Mouse (Mus musculus) gastrocnemius, postnatal 4 days (tissue): ENCODE measurements around the gene Nmnat3. TPM values are rescaled to one million over a fixed set of nuclear protein-coding genes. Genes with fewer than 3 reads are reported as not detected.
"Not testable (repeated sequence)": the region's sequence is repeated elsewhere in the genome, so short reads cannot be mapped to it uniquely, and the experiment has no call there.

ENCODE experiments used
- DNase-seq, 2 experiments: peaks; one replicate each; pipeline ENCODE4 v3.0.0; 2021 to 2022; ENCODE audit warnings: low spot score in 2 of 2, mixed read lengths in 2 of 2
- long read RNA-seq, 2 experiments: library from polyadenylated mRNA; stranded (forward); transcript quantifications; one replicate each; pipeline ENCODE4 v2.0.0; 2021
- total RNA-seq, 2 experiments: library from RNA; stranded (reverse); gene quantifications; 2 replicates each; pipeline ENCODE4 v1.2.3; 2021

The Nmnat3 gene
- 1 to 10 TPM; 5.8 to 7.3 TPM for total RNA-seq
- long read RNA-seq, experiment 1, transcript Nmnat3-201 (5 exons, 2,166 nt) = major isoform, 5 of 11 reads
- long read RNA-seq, experiment 1, partial matches to known transcripts = 0 of 11 reads
- long read RNA-seq, experiment 1, other reads (novel, unspliced or antisense) = 6 of 11 reads
- long read RNA-seq, experiment 2, transcript Nmnat3-201 (5 exons, 2,166 nt) = major isoform, 5 of 13 reads
- long read RNA-seq, experiment 2, partial matches to known transcripts = 0 of 13 reads
- long read RNA-seq, experiment 2, other reads (novel, unspliced or antisense) = 8 of 13 reads

DNA sequence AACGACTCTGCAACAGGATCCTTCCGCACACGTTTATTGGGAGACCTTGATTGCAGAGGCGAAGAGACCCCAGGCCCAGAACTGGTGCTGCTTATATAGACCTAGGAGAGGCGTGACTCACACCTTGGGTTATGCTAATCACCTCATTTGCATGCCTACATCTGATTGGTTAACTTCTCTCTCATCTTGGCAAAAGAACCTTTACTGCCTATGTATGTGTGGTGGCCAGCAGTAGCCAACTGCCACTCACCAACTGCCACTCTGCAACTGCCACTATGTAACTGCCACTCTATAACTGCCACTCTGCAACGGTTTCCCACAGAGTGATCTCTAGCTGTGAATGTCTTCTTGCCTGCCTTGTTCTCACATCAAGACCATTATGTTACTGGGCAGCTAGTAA lies at the start of gene Nmnat3:
TSS of gene Nmnat3 (plus strand) at position 301 of the 400 bp plus-strand sequence.
- not testable (repeated sequence) for DNase-seq

DNA sequence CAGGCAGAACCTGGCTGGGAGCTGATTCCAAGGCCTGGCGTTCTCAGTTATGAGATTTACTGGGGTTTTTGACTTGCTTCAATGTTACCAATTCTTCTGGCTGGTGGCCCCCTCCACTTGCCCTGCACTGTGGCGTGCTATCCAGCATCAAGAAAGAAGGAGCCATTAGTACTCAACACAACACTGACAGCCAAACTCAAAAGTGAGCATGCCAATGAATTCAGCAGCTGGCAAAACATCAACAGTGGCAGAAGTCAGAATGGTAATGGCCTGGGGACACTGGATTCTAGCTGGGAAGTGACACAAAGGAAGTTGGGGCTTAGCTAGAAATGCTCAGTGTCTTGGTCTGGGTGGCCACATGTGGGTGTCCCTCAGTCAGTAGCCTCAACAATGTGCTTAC lies 43.8 kb upstream of the Nmnat3 start:
- no peak for DNase-seq

DNA sequence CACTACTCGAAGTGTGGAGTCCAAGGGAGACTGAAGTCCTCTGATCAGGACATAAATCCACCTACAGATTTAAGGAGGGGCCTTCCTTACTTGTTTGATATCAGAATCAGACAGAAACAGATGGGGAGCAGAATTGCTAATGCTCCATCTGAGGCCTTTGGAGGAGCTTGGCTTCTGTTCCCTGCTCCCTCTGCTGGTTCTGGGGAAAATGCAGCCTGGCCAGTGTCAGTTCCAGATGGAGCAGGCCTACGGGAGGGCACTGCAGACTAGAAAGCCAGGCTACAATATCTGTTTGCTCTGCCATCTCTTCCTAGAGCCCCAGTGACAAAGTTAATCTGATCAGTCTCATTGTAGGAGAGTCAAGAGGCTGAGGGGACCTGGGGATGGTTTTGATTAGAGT lies 43.0 kb upstream of the Nmnat3 start:
- no peak for DNase-seq

DNA sequence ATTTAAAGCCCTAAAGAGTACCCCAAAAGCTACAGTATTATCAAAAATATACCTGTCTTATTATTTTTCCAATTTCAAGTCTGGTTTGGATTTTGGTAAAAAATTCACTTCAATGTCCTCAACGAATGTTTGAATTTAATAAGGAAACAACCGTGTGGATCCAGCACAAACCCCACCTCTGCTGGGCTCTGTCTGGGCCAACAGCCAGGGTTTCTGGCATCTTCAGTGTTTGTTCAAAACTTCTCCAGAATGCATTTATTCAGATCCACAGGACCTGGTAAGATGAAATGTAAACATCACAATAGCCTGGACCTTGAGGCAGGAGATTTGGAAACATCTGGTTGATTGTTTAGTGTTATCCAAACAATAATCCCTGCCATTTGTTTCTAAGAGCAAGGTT lies 42.0 kb upstream of the Nmnat3 start:
- DNase-seq = no peak

DNA sequence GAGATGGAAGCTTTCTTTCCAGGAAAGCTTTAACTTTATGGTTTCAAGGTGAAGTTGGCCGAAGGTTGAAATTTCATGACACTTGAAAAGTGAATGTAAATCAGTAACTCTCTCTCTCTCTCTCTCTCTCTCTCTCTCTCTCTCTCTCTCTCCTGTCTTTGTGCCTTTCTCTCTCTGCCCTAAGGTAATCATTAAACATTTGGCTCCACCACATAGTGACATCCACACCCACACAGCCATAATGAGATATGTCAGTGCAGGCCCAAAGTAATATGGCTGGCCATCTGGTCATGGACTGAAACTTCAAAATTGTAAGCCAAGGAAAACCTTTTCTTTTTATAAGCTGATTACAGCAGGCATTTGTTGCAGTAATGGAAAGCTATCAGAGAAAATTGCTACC lies 40.9 kb upstream of the Nmnat3 start:
- DNase-seq = no peak

DNA sequence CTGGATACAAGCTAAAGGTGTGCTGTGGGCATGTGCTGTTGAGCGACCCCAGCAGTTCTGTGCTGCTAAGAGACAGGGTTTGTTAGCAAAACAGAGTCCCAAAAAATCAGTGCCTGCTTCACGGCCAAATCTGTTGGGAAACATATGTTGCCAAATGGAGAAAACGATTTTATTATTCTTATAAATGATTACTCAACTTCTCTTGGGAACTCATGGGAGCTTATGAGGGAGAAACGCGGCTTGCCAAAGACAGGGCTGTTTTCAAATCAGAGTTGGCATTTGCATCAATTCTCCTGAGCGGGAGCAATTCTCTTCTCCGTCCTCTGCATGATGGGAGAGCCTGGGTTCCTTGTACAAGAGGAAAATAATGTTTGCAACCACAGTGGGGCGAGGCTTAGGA lies 27.0 kb upstream of the Nmnat3 start:
- DNase-seq = no peak

DNA sequence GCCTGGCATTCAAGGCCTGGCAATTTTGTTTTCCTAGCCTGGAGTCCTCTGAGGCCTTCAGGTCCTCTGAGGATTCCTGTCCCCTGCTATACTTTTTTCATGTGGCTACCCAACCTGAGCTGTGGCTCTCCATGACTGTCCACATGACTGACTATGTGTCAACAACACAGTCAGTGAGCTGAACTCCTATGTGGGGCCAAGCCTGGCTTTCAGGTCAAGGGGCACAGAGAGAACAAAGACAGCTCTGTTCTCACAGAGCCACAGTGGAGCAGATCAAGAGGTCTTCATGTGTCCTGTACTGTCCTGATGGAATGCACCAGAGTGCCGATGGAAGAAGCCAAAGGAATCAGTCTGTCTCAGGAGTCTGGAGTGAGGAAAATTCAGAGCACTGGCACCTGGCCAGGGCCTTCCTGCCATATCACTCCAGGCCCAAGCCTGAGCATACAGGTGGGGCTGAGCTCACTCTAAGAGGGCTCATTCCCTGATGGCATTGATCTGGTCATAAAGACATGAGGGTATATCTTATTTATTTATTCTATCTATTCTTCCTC lies 25.7 kb upstream of the Nmnat3 start:
- no peak for DNase-seq

DNA sequence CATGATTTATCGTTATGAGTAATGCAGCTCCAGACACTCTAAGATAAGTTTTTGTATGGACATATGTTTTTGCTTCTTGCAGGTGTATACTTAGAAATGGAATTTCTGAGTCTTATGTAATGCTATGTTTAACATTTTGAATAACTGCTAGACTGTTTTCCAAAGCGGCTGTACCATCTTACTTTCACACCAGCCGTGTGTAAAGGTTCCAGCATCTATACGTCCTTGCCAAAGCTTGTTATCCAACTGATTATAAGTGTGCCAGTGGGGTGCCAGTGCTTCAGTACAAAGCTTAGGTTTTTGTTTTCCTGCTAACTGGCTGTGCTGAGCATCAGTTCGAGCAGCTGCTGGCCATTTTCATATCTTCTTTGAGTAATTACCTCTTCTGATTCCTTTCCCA lies 22.3 kb upstream of the Nmnat3 start:
- DNase-seq = no peak

DNA sequence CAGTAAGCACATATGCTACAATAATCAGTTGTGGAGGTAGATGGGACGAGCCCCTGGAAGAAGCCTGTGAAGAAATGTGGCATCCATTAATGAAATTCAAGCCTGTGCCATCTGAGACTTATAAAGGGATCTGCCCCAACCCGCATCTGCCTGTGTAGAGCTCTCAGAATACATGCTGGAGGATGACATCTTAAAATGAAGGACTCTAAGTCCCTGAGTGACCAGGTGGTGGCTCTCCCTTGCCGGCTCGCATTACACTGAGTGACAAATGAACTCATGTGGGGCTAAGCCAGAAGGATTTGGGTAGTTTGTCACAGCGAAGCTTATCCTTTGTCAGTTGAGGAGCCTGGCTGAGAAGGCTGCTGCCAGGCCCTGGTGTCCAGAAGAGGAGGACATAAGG lies 14.5 kb upstream of the Nmnat3 start:
- no peak for DNase-seq

DNA sequence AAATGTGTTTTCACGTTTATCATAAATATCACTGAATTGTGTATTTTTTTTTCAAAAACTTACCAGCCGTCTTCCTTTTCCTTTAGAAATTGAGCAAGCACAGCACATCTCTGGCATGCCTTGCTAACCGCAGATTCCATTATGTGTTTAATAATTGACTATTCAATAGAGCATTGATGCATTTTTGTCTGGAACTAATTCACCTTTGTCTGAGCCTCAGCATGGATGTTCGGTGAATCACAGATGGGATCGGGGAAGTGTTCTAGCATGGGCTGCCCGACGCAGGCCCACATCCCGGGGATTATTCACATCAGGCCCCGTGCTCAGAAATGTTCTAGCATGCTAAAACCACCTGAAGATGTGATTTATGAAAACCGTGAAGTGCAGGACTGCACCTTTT lies 12.2 kb upstream of the Nmnat3 start:
- no peak for DNase-seq

DNA sequence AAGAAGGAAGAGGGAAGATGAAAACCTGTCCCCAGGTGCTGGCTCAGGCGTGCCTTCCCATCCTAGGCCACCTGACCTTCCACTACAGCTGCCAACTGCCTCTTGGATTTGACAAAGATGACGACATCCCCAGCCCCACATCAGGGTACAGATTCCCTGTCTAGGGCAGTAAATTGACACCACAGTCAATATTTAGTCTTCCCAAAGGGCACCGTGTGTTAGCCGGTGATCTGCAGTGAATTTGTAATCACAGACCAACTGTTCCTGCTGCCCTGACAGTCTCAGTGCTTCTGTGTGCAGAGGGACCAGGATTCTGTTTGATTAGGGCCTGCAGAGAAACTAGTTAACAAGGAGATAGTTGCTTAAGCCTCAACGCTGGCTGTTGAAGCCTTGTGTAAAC lies 7.1 kb upstream of the Nmnat3 start:
- DNase-seq = no peak

DNA sequence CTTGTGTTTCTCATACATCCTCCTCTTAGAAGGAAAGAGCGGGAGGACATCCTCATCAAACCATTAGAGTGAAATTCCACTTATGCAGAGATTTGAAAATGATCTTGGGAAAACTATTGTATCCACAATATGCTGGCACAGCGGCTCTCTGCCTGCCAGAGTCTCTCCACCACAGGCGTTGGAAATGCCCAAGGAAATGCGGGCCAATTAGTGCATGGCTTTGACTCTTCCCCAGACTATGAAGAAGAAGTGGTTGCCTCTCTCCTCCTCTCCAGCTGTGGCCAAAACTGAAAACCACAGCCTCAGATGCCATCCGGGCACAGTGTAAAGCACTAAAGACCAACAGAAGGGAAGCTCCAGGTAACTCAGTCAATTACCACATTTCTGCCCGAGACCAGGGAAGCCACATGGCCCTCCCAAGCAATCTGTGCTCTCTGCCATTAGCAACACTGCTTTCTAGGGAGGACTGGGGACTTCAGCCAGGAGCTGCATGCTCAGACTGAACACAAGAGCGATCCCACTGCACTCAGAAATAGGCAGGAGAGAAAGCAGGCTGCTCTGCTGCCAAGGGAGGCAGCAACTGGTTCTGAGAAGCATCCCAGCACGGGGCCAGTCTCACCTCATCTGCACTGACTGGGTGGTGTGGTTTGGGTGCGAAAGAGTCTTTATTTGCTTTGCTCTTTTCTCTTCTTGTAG lies 1.5 kb upstream of the Nmnat3 start:
- no peak for DNase-seq

DNA sequence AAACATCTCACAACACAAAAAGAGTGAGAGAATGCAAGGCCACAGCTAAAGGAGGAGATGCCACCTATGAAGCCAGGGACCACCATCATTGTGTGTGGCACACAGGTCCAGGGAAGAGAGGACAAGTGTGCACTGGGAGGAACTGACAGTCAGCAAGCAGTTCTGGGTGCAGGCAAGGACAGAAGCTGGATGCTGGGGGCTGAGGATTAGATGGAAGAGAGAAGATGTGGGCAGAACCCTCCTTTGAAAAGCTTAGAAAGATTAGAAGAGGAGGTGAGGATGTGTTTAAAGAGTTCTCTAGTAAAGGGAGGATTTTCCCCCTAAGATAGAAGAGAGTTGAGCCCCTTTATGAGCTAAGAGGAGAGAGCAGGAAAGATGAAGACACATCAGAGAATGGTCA lies 2.4 kb downstream of the Nmnat3 start:
- DNase-seq = no peak

DNA sequence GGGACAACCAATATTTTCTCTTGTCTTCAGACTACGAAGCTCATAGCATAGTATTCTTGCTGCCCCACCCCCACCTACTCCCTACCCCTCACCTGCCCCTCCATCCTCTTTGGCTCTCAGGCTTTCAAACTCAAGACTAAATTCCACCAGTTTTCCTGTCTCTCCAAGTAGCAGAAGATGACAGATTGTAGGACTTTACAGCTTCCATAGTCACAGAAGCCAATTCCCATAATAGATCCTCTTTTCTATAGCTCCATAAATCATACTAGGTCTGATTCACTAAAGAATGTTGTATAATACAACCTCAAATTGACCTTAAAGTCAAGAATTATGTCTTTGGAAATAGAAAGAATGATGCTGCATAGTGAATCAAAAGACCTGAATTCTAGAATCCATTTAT lies 3.4 kb downstream of the Nmnat3 start:
- no peak for DNase-seq

DNA sequence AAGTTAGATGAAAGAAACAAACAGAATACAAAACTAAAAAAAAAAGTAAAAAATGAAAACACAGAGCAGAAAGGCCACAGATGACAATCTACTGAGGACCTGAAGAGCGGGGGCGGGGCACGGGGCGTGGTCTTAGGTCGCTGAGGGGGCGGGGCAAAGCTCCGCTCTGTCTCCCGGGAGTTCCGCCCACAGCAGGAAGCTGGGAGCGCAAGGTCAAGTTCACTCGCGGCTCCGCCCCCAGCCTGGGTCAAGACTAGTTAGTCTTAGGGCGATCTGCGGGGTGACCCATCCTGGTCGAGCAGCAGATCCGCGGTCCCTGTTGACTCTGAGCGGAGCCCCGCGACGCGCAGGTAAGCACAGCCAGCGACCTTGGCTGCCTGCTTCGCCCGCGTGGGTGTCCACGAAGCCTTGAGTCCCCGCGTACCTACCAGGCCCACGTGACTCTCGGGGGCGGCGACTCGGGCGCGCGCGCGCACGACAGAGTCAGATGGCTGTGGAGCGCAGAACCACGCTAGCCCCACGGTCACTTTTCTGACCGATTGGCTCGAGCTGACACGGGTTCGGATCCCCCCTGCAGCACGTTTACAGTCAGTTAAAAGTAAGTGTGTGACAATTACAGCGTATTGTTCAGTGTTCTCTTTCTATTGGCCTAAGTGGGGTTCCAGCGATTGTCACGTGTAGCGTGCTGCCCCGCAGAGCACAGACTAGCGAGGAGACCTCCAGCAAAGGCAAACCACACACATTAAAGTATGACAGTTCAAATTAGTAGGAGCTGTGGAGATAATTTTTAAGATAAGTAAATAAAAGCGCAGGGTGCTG lies 9.4 kb downstream of the Nmnat3 start:
- peak; percentile 54 to 82 for DNase-seq

DNA sequence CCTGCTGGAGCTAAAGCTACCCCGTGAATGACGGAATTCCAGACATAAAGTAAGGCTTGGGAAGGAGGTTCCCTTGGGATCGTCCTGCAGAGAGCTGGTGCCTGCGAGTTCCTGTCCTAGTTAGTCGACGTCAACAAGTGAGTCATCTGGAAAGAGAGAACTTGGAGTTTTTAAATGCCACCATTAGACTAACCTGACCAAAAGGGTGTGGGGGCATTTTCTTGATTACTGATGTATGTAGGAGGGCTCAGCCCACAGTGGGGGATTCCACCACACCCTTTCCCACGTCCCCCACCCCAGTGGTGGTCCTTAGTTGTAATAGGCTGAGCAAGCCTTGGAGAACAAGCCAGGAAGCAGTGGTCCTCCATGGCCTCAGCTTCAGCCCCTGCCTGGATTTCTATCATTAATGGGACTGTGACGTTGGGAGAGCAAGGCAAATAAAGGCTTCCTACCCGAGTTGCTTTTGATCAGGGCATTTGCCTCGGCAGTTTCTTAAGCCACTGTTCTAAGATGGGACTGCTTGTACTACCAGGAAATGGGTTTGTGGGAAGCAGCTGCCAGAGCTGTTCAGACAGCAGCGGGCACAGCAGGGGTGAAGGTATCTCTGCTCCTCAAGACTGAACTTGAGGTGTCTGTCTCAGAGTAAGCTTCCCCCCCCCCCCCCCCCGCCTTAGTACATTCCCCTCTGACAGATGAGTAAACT lies 10.2 kb downstream of the Nmnat3 start:
- DNase-seq = no peak

DNA sequence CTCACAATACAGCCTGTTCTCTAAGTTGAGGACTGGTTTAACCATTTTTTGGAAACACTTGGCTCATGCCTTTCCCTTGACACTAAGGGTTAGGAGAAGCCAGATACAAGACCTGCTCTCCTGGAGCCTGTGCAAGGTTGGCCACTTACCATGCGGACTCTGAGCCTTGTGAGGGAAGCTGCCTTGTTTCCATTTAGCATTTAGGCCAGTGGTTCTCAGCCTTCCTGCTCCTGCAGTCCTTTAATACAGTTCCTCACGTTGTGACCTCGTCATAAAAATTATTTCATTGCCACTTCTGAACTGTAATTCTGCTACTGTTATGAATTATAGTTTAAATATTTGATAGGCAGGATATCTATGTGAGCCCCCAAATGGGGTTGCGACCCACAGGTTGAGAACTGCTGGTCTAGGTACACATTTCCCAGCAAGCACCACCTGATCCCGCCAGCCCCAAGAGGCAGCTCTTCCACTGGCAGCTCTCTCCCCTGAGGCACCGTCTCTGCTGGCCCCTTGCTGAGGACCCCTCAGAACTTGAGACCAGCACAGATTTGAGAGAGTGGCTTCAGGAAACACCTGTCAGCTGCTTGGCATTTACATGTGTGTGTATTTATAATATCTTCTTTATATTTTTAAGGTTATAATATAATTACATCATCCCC lies 10.8 kb downstream of the Nmnat3 start:
- DNase-seq = no peak

DNA sequence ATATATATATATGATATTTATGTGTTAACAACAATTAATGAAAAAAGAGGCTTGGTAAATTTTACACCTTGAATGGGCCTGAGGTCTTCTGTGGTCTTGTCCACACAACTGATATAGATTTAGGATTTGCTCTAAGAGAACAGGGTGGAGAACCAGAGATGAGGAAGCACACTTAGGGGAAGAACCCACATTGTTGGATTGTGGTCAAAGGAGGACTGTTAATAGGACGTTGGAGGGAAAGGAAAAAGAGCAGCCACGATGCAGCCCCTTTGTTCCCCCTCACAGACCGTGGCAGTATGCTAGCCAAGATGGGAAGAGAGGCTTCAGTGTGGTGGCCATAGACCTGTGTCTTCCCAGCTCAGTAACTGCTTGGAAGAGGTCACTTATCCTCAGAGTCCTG lies 11.5 kb downstream of the Nmnat3 start:
- DNase-seq = no peak

DNA sequence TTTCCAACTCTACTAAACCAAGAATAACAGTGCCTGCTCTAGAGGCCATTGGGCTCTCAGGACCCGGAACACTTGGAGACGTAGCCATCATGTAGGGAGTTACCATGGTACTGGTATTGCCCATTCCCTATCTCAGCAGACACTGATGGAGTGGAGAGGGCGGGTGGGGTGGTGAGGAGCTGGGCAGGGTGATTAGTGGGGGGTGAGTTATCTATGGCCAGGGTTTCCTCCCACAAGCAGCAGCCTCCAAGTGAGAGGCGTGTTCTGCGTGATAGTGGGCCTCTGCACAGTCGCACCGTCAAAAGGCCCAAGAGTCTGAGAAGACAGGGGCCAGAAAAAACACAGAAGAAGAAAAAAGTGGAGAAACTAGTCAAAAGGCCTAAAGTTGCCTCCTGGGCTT lies 12.0 kb downstream of the Nmnat3 start:
- no peak for DNase-seq

DNA sequence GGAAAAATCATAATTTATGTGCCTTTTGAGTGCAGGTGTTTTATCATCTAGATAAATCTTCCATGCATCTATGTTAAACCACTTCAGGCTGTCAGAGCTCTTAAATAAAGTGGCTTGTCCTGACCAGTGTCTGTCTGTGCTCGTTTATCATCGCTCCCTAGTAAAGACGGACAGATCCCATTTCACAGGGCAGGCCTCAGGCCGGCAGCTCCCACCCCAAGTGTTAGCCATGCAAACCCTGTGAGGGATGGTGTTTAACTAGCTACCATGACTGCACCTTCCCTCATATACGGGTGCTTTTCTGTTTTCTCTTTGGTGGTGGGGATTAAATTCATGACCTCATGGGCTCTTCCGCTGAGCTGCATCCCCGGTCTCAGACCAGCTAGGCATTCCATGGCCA lies 13.3 kb downstream of the Nmnat3 start:
- no peak for DNase-seq

DNA sequence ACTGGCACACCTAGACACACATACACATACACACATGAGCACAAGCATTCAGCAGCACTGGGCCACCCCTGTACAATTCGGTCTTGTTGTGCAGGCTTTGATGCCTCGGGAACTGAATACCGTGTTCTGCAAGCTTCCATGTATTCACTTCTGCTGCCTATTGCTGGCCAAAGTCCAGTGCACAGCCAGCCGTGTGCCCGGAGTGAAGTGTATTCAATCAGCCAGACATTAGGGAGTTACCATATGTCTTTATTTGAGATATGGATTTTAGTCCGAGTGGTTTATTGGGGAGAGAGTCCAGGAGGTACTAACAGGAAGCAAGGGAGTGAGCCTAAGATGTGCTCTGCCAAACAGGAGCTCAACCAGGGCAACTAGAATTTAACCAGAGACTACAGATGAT lies 19.8 kb downstream of the Nmnat3 start:
- DNase-seq = no peak
